Mouse (Mus musculus) c-Kit-negative CD71-positive TER-119-positive erythroid progenitor cells, embryonic 14.5 days (primary cell): Measurements from ENCODE around the gene Glra2.
"Not testable (repeated sequence)": the region's sequence is repeated elsewhere in the genome, so short reads cannot be mapped to it uniquely, and the experiment has no call there.

ENCODE experiments used
- DNase-seq: peaks from one replicate; pipeline ENCODE4 v3.0.0-alpha.2; 2013; ENCODE audit warnings: low read depth, low spot score

Glra2 gene

GRCm38 (mm10) chrX:165326939-165327698 lies at the start of gene Glra2:
Gene Glra2, minus strand, starts transcription at chrX:165327393.
- DNase-seq, result no peak

DNA sequence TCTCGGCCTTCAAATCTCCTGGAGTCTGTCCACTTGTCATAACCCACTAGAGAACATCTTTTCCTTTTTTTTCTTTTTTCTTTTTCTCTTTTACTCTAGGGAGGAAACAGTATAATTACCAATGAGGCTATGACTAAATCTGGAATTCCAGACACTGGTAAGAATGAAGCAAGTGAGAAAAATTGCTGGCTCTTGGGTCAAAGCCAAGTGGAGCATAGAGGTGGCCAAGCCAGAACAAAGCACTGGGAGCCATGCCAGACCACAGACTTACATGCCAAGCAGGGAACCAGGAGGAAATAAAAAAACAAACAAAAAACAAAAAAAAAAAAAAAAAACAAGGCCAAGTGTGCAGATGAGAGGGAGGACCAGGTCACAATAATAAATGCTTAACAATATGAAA lies 35.6 kb upstream of the Glra2 start:
- DNase-seq, result no peak

- no peak for DNase-seq
Measured at GRCm38 (mm10) chrX:165344611-165345010, 17.4 kb upstream of the Glra2 start.

GRCm38 (mm10) chrX:165327699-165328333 lies 623 bp upstream of the Glra2 start:
- DNase-seq, result no peak

DNA sequence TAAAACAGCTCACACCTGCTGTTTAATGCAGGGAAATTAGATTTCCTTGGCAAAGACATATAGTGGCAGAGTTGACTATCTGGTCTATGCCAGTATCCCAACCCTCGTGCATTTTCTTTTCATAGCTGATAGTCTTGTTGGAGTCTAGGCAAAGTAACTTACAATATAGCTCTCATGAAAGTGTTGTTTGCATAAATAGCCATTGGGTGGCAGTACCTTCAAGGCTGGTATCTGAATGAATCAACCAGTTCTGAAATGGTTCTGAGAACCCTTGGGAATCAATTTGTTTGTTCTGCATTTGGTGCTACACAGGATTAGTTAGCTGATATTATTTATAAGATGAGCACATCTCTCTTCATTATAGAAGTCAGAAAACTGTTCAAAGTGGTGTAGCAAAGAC lies 133.6 kb downstream of the Glra2 start:
- no peak for DNase-seq

DNA sequence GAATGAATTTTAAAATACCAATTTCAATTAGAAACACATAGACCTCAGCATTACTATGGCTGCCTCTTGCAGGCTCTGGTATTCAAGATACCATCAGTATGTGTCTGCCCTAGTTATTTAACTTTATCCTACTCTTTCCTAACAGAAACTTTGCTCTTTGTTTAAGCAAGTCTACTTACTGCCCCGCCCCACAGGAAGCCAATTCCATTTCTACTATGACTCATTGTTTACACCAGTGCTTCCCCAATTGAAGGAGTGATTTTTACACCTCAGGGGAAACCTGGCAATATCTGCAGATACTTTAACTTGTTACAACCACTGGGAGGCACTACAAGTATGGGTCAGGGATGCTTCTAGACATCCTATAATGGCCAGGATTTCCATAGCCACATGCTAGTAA lies 136.0 kb downstream of the Glra2 start:
- no peak for DNase-seq

- not testable (repeated sequence) for DNase-seq
Measured at GRCm38 (mm10) chrX:165182948-165183347, 144.2 kb downstream of the Glra2 start.

GRCm38 (mm10) chrX:165156549-165156948 lies 170.6 kb downstream of the Glra2 start:
- no peak for DNase-seq

GRCm38 (mm10) chrX:165104171-165104570 lies 223.0 kb downstream of the Glra2 start:
- no peak for DNase-seq
